Mouse (Mus musculus): ENCODE measurements around the gene Prpf38a. TPM values are rescaled to one million over a fixed set of nuclear protein-coding genes. Genes with fewer than 3 reads are reported as not detected.

The Prpf38a gene
- polyA plus RNA-seq (2015; fragmentation: Nextera tagmentation; extraction: Ambion mirVana): 53.3 and 56.1 TPM in 2 replicates

- peak; percentile 98 for ATAC-seq (replicated peaks; ENCODE audit: insufficient number of reproducible peaks, insufficient read depth, low FRiP score, low read depth)
- Histone ChIP-seq H3K27ac (peak within 1 kb of the TSS; percentile 72), H3K9me3 (replicated peaks) (no peaks in the 10 kb centered on the region), H3K27me3 (no peaks in the 10 kb centered on the region), H3K36me3 (peaks cover 15% of the 10 kb centered on the region), H3K4me2 (peak within 1 kb of the TSS; percentile 91), H3K4me3 (peak within 1 kb of the TSS; percentile 84), H3K4me1 (replicated peaks) (peaks cover 22% of the 10 kb centered on the region), H3K9ac (peak within 1 kb of the TSS; percentile 72)
- under 1% methylated on average over 64 of the region's 64 CpGs for WGBS
Observed at GRCm38 (mm10) chr4:108578840-108579742, at the start of gene Prpf38a, which contains the start of gene Orc1. TSS of gene Prpf38a (minus strand) at chr4:108579336. TSS of gene Orc1 (plus strand) at chr4:108579423.

DNA sequence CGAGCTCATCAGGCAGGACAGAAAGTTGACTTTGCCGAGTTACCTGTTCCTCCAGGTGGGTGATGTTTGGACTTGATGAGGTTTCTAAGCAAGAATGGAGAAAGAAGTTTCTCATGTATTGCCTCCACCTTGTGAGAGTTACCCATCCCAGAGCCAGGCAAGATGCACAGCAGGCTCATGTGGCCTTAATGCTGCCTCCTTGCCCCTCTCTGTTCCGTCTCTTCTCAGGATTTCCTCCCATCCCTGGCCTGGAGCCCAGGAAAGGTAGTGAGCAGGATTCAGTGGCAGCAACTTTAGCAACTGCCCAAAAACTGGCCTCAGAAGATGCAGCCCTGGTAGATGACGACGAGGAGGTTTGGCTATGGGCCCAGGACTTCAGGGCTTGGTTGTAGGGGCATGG lies 47.9 kb upstream of the Prpf38a start:
- H3K4me3 ChIP-seq: no peak overlapping the region
- H3K27me3 ChIP-seq: no peaks in the 10 kb centered on the region
- no peaks in the 10 kb centered on the region for H3K4me1 ChIP-seq (replicated peaks)
- WGBS: 80% methylated on average over 5 of the region's 5 CpGs
- H3K4me2 ChIP-seq: no peak overlapping the region
- no peak overlapping the region for H3K9ac ChIP-seq
- H3K36me3 ChIP-seq: peaks cover 67% of the 10 kb centered on the region
- H3K27ac ChIP-seq: no peak overlapping the region
- no peaks in the 10 kb centered on the region for H3K9me3 ChIP-seq (replicated peaks)
- no peak for ATAC-seq (replicated peaks; ENCODE audit: insufficient number of reproducible peaks, insufficient read depth, low FRiP score, low read depth)

- H3K27me3 ChIP-seq: no peaks in the 10 kb centered on the region
- H3K9me3 ChIP-seq (replicated peaks): no peaks in the 10 kb centered on the region
- WGBS: 90% methylated on average over 6 of the region's 6 CpGs
Observed at GRCm38 (mm10) chr4:108621504-108621903, 42.4 kb upstream of the Prpf38a start.

GRCm38 (mm10) chr4:108620536-108620935 lies 41.4 kb upstream of the Prpf38a start:
- peak overlapping the region; percentile 95 for H3K9ac ChIP-seq
- peak overlapping the region; percentile 68 for H3K4me2 ChIP-seq
- peak overlapping the region; percentile 84 for H3K27ac ChIP-seq
- no peaks in the 10 kb centered on the region for H3K27me3 ChIP-seq
- peaks cover 13% of the 10 kb centered on the region for H3K4me1 ChIP-seq (replicated peaks)
- H3K4me3 ChIP-seq: peak overlapping the region; percentile 87
- H3K36me3 ChIP-seq: peaks cover 16% of the 10 kb centered on the region
- ATAC-seq (replicated peaks; ENCODE audit: insufficient number of reproducible peaks, insufficient read depth, low FRiP score, low read depth): no peak
- 16% methylated on average over 8 of the region's 8 CpGs for WGBS
- no peaks in the 10 kb centered on the region for H3K9me3 ChIP-seq (replicated peaks)

More at GRCm38 (mm10) chr4:108621504-108621903, 42.4 kb upstream of the Prpf38a start:
- H3K36me3 ChIP-seq: peaks cover 23% of the 10 kb centered on the region
- peaks cover 13% of the 10 kb centered on the region for H3K4me1 ChIP-seq (replicated peaks)
- no peak overlapping the region for H3K9ac ChIP-seq
- ATAC-seq (replicated peaks; ENCODE audit: insufficient number of reproducible peaks, insufficient read depth, low FRiP score, low read depth): no peak
- H3K4me3 ChIP-seq: no peak overlapping the region
- H3K27ac ChIP-seq: no peak overlapping the region
- no peak overlapping the region for H3K4me2 ChIP-seq

- Histone ChIP-seq H3K4me3 (peak within 1 kb of the TSS; percentile 87), H3K4me1 (replicated peaks) (peaks cover 13% of the 10 kb centered on the region), H3K9ac (peak within 1 kb of the TSS; percentile 95), H3K27ac (peak within 1 kb of the TSS; percentile 84), H3K27me3 (no peaks in the 10 kb centered on the region), H3K9me3 (replicated peaks) (no peaks in the 10 kb centered on the region), H3K4me2 (peak within 1 kb of the TSS; percentile 68), H3K36me3 (peaks cover 9% of the 10 kb centered on the region)
- peak; percentile 93 for ATAC-seq (replicated peaks; ENCODE audit: insufficient number of reproducible peaks, insufficient read depth, low FRiP score, low read depth)
- WGBS: under 1% methylated on average over 86 of the region's 86 CpGs
Observed at GRCm38 (mm10) chr4:108619587-108620341, 40.6 kb upstream of the Prpf38a start, which contains the start of gene Cc2d1b. TSS of gene Cc2d1b (plus strand) at chr4:108619940.

GRCm38 (mm10) chr4:108619165-108619564 lies 40.0 kb upstream of the Prpf38a start:
- H3K9me3 ChIP-seq (replicated peaks): no peaks in the 10 kb centered on the region
- H3K36me3 ChIP-seq: peaks cover 4% of the 10 kb centered on the region; the same call in 1 of the 2 replicates
- H3K27ac ChIP-seq: peak overlapping the region; percentile 84
- peaks cover 13% of the 10 kb centered on the region for H3K4me1 ChIP-seq (replicated peaks)
- WGBS: 2% methylated on average over 10 of the region's 10 CpGs
- H3K4me3 ChIP-seq: peak overlapping the region; percentile 87
- peak overlapping the region; percentile 68 for H3K4me2 ChIP-seq
- H3K9ac ChIP-seq: peak overlapping the region; percentile 95
- H3K27me3 ChIP-seq: no peaks in the 10 kb centered on the region
- peak; percentile 28; the same call in 1 of the 2 replicates for ATAC-seq (replicated peaks; ENCODE audit: insufficient number of reproducible peaks, insufficient read depth, low FRiP score, low read depth)

DNA sequence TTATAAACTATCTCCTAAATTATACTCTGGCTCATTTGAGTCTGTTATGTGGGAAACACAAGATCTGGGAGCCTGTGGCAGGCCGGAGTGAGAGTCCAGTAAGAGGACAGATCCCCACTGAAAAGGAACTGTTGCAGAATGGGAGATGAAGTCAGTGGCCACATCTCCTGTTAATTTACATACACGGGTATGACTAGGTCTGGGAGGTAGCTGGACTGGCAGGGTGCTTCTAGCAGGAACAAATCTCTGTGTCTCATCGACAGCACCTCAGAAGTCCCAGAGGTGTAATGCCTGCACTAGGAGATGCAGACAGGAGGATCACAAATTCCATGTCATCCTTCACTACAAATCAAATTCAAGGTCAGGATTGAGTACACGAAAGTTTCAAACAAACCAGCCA lies 39.5 kb upstream of the Prpf38a start:
- Histone ChIP-seq H3K27ac (no peak overlapping the region), H3K27me3 (no peaks in the 10 kb centered on the region), H3K36me3 (no peaks in the 10 kb centered on the region), H3K4me1 (replicated peaks) (peaks cover 13% of the 10 kb centered on the region), H3K9ac (no peak overlapping the region), H3K4me2 (peak overlapping the region; percentile 68), H3K9me3 (replicated peaks) (no peaks in the 10 kb centered on the region), H3K4me3 (peak overlapping the region; percentile 87)
- WGBS: 72% methylated on average over 4 of the region's 4 CpGs
- no peak for ATAC-seq (replicated peaks; ENCODE audit: insufficient number of reproducible peaks, insufficient read depth, low FRiP score, low read depth)

DNA sequence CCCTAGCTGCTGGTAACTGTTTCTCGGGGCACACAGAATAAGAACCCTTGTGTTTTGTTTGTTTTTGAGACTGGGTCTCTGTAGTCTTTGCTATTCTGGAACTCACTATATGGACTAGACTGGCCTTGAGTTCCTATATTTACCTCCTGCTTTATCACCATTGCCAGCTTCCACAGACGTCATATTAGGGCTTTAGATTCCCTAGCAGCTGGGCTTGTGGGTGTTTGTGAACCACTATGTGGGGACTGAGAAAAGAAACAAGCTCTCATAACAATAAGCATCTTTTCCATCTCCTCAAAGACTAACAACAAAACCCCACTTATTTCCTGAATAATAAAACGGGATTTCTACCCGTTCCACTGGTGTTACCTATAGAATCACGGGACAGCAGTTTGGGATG lies 31.8 kb upstream of the Prpf38a start:
- no peaks in the 10 kb centered on the region for H3K27me3 ChIP-seq
- 86% methylated on average over 5 of the region's 5 CpGs for WGBS
- no peak overlapping the region for H3K4me2 ChIP-seq
- H3K9ac ChIP-seq: no peak overlapping the region
- ATAC-seq (replicated peaks; ENCODE audit: insufficient number of reproducible peaks, insufficient read depth, low FRiP score, low read depth): no peak
- 0 out of 2 replicates have a peak, but pooled peaks cover 3% of the 10 kb centered on the region for H3K36me3 ChIP-seq
- H3K27ac ChIP-seq: no peak overlapping the region
- H3K4me3 ChIP-seq: no peak overlapping the region
- H3K9me3 ChIP-seq (replicated peaks): no peaks in the 10 kb centered on the region
- no peaks in the 10 kb centered on the region for H3K4me1 ChIP-seq (replicated peaks)

DNA sequence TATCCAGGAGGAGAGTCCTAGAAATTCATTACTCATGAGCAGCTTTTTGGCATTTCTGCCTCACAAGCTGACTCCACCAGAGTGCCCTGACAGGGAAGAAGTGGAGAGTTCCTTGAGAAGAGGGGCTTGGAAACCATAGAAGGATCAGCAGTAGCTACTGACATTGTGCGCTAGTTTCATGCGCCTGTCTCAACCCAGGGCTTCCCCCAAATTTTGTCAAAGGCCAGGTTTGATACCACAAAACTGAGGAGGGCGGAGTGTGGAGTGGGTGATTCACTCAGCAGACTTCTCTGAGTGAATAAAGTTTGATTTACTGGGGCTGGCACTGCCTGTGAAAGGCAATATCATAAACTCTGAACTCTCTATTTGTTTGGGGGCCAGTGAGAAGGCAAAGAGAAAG lies 29.5 kb upstream of the Prpf38a start:
- Histone ChIP-seq H3K9ac (no peak overlapping the region), H3K4me1 (replicated peaks) (no peaks in the 10 kb centered on the region), H3K4me3 (no peak overlapping the region), H3K4me2 (no peak overlapping the region), H3K9me3 (replicated peaks) (no peaks in the 10 kb centered on the region), H3K27me3 (no peaks in the 10 kb centered on the region), H3K36me3 (peaks cover 14% of the 10 kb centered on the region; the same call in 1 of the 2 replicates), H3K27ac (no peak overlapping the region)
- ATAC-seq (replicated peaks; ENCODE audit: insufficient number of reproducible peaks, insufficient read depth, low FRiP score, low read depth): no peak
- WGBS: 93% methylated on average over 3 of the region's 3 CpGs

DNA sequence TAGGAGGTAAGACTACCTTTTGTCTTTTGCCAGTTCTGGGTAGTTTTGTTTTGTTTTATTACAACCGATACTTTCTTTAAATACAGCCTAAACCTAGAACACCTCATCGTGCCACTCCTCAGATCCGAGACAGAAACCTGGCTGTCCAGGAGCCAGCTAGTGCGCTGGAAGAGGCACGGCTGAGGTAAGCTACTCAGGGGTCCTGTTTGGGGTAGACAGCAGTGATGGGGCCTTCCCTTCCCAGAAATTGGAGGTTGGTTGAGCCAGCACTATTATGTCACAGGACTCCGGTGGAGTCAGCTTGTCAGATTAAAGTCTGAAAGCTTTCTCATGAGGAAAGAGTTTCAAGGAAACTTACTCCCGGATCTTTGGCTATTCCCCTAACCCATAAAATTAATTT lies 22.7 kb upstream of the Prpf38a start:
- Histone ChIP-seq H3K4me2 (no peak overlapping the region), H3K9me3 (replicated peaks) (no peaks in the 10 kb centered on the region), H3K27ac (no peak overlapping the region), H3K9ac (no peak overlapping the region), H3K4me3 (no peak overlapping the region), H3K27me3 (no peaks in the 10 kb centered on the region), H3K36me3 (peaks cover 21% of the 10 kb centered on the region; the same call in 1 of the 2 replicates), H3K4me1 (replicated peaks) (no peaks in the 10 kb centered on the region)
- WGBS: 90% methylated on average over 7 of the region's 7 CpGs
- no peak for ATAC-seq (replicated peaks; ENCODE audit: insufficient number of reproducible peaks, insufficient read depth, low FRiP score, low read depth)

DNA sequence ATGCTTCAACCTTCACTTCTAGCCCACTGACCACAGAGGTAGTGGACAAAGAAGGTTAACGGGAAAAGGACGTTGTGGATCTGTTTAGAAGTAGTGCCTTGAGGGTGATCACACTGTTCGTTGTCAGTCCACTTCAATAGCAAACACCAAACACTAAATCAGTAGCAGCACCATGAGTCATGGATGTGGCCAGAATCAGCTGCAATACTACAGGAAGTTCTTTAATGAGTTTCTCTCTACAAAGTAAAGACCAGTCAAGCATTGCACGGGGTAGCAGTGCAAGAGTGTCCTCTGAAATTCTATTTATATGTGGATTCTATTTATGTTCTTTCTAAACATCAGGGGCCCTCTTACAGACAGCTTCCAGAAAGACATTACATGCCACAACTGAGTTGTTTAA lies 19.2 kb upstream of the Prpf38a start:
- no peak overlapping the region for H3K27ac ChIP-seq
- ATAC-seq (replicated peaks; ENCODE audit: insufficient number of reproducible peaks, insufficient read depth, low FRiP score, low read depth): no peak
- peaks cover 2% of the 10 kb centered on the region for H3K4me1 ChIP-seq (replicated peaks)
- peaks cover 5% of the 10 kb centered on the region; the same call in 1 of the 2 replicates for H3K36me3 ChIP-seq
- H3K9me3 ChIP-seq (replicated peaks): no peaks in the 10 kb centered on the region
- 70% methylated on average over 4 of the region's 4 CpGs for WGBS
- H3K9ac ChIP-seq: no peak overlapping the region
- H3K27me3 ChIP-seq: no peaks in the 10 kb centered on the region
- no peak overlapping the region for H3K4me3 ChIP-seq
- H3K4me2 ChIP-seq: no peak overlapping the region
